Mouse (Mus musculus) myocyte (in vitro differentiated cells): ENCODE results near the gene Btc.

Experiments used
- MAX ChIP-seq: IDR thresholded peaks from one replicate; pipeline ENCODE4 v1.6.1; 2011; ENCODE audit warnings: low read depth, mild to moderate bottlenecking, control low read depth
- MYOD1 ChIP-seq, 3 experiments: IDR thresholded peaks; one replicate each; pipeline ENCODE4 v1.6.1; 2011; ENCODE audit warnings: control low read depth in 2 of 3, low read depth in 2 of 3, mild to moderate bottlenecking in 2 of 3, moderate library complexity in 1 of 3; ENCODE audit not compliant: insufficient read length in 2 of 3, control insufficient read depth in 1 of 3
- MYOG ChIP-seq, 3 experiments: IDR thresholded peaks; one replicate each; pipeline ENCODE4 v1.6.1; 2011; ENCODE audit warnings: control low read depth in 2 of 3, low read depth in 2 of 3, mild to moderate bottlenecking in 2 of 3; ENCODE audit not compliant: insufficient read length in 2 of 3, control insufficient read depth in 1 of 3, insufficient read depth in 1 of 3
- TCF12 ChIP-seq: IDR thresholded peaks from one replicate; pipeline ENCODE4 v1.6.1; 2011; ENCODE audit warnings: mild to moderate bottlenecking, control low read depth; ENCODE audit not compliant: poor library complexity, insufficient read depth, severe bottlenecking
- USF1 ChIP-seq: IDR thresholded peaks from one replicate; pipeline ENCODE4 v1.6.1; 2011; ENCODE audit warnings: low read depth, mild to moderate bottlenecking, control low read depth, moderate library complexity

GRCm38 (mm10) chr5:91321840-91322239 lies 81.0 kb downstream of the Btc start:
- TF ChIP-seq USF1 = no peak
- no peak for TF ChIP-seq MAX
- TF ChIP-seq MYOD1 (IDR thresholded peaks at IDR 0.05; ENCODE audit: control insufficient read depth in 1 of 3, insufficient read length in 2 of 3, low read depth in 2 of 3) = no peak
- no peak for TF ChIP-seq MYOG (IDR thresholded peaks at IDR 0.05; ENCODE audit: control insufficient read depth in 1 of 3, insufficient read depth in 1 of 3, insufficient read length in 2 of 3, low read depth in 2 of 3)
- TF ChIP-seq TCF12 = no peak
